Mouse (Mus musculus) retina, postnatal 1 day (tissue): ENCODE measurements around the gene Cstad.

Source experiments
- DNase-seq: peaks from one replicate; pipeline ENCODE4 v3.0.0-alpha.2; 2012

Gene Cstad

GRCm38 (mm10) chr2:30599621-30600020 is 4.8 kb downstream of the Cstad start:
- no peak for DNase-seq

- no peak for DNase-seq
Observed at GRCm38 (mm10) chr2:30600291-30600690, 5.5 kb downstream of the Cstad start.

GRCm38 (mm10) chr2:30600965-30601841 is 6.4 kb downstream of the Cstad start:
- no peak for DNase-seq

GRCm38 (mm10) chr2:30602451-30602850 is 7.6 kb downstream of the Cstad start:
- DNase-seq: no peak

- DNase-seq: peak; percentile 58
Observed at GRCm38 (mm10) chr2:30603731-30604130, 8.9 kb downstream of the Cstad start.

GRCm38 (mm10) chr2:30604880-30605761 is 10.3 kb downstream of the Cstad start:
- peak; percentile 73 for DNase-seq

GRCm38 (mm10) chr2:30605762-30606051 is 10.9 kb downstream of the Cstad start:
- DNase-seq: no peak

- DNase-seq: peak; percentile 84
Observed at GRCm38 (mm10) chr2:30606621-30607052, 11.8 kb downstream of the Cstad start.

- peak; percentile 34 for DNase-seq
Observed at GRCm38 (mm10) chr2:30607941-30608340, 13.1 kb downstream of the Cstad start.

- DNase-seq: peak; percentile 44
Observed at GRCm38 (mm10) chr2:30608690-30609201, 13.9 kb downstream of the Cstad start.

- DNase-seq: peak; percentile 89
Observed at GRCm38 (mm10) chr2:30613574-30613973, 18.7 kb downstream of the Cstad start.

- DNase-seq: peak; percentile 46
Observed at GRCm38 (mm10) chr2:30614151-30614923, 19.5 kb downstream of the Cstad start.

GRCm38 (mm10) chr2:30615869-30616268 is 21.0 kb downstream of the Cstad start:
- DNase-seq: no peak

- peak; percentile 31 for DNase-seq
Observed at GRCm38 (mm10) chr2:30616464-30616863, 21.6 kb downstream of the Cstad start.

- no peak for DNase-seq
Observed at GRCm38 (mm10) chr2:30618487-30619248, 23.8 kb downstream of the Cstad start.

GRCm38 (mm10) chr2:30623873-30624272 is 29.0 kb downstream of the Cstad start:
- DNase-seq: no peak

GRCm38 (mm10) chr2:30625296-30625826 is 30.5 kb downstream of the Cstad start:
- DNase-seq: no peak

GRCm38 (mm10) chr2:30626058-30626675 is 31.3 kb downstream of the Cstad start:
- no peak for DNase-seq

GRCm38 (mm10) chr2:30627338-30627737 is 32.5 kb downstream of the Cstad start:
- DNase-seq: no peak

GRCm38 (mm10) chr2:30628374-30628773 is 33.5 kb downstream of the Cstad start:
- no peak for DNase-seq
